Mouse (Mus musculus): Measurements from ENCODE around the gene Olfr1342. TPM values are rescaled to one million over a fixed set of nuclear protein-coding genes. Genes with fewer than 3 reads are reported as not detected.

The Olfr1342 gene
- polyA plus RNA-seq, 1 experiment from 2014 or later: 0.08 TPM

GRCm38 (mm10) chr4:118708086-118708485 is 15.5 kb upstream of the Olfr1342 start:
- H3K27ac ChIP-seq (replicated peaks; ENCODE audit: low read depth, low read length): no peak overlapping the region
- no peak overlapping the region for H3K4me2 ChIP-seq (ENCODE audit: low read depth, severe bottlenecking)
- no peaks in the 10 kb centered on the region for H3K4me1 ChIP-seq (ENCODE audit: control insufficient read depth, insufficient read depth, low read length)
- no peak overlapping the region for H3K4me3 ChIP-seq (ENCODE audit: low read depth, low read length)
- no peak for ATAC-seq (ENCODE audit: insufficient number of reproducible peaks, low FRiP score, low TSS enrichment, low read depth)
- no peaks in the 10 kb centered on the region for H3K9me3 ChIP-seq (ENCODE audit: control insufficient read depth, low read length)
- DNase-seq (ENCODE audit: low spot score): no peak
- no peak overlapping the region for H3K9ac ChIP-seq (ENCODE audit: low read length)
- no peaks in the 10 kb centered on the region for H3K27me3 ChIP-seq (ENCODE audit: control insufficient read depth, insufficient read depth, low read length)
- no peaks in the 10 kb centered on the region for H3K36me3 ChIP-seq (ENCODE audit: control insufficient read depth, insufficient read depth, low read length)
- 83% methylated on average over 5 of the region's 5 CpGs for WGBS

- Histone ChIP-seq H3K4me2 (ENCODE audit: low read depth, severe bottlenecking) (no peak within 1 kb of the TSS), H3K9ac (ENCODE audit: low read length) (no peak within 1 kb of the TSS), H3K4me1 (ENCODE audit: control insufficient read depth, insufficient read depth, low read length) (no peaks in the 10 kb centered on the region), H3K36me3 (ENCODE audit: control insufficient read depth, insufficient read depth, low read length) (no peaks in the 10 kb centered on the region), H3K9me3 (ENCODE audit: control insufficient read depth, low read length) (no peaks in the 10 kb centered on the region), H3K4me3 (ENCODE audit: low read depth, low read length) (no peak within 1 kb of the TSS), H3K27me3 (ENCODE audit: control insufficient read depth, insufficient read depth, low read length) (no peaks in the 10 kb centered on the region), H3K27ac (replicated peaks; ENCODE audit: low read depth, low read length) (no peak within 1 kb of the TSS)
- WGBS: 82% methylated on average over 3 of the region's 3 CpGs
- ATAC-seq (ENCODE audit: insufficient number of reproducible peaks, low FRiP score, low TSS enrichment, low read depth): no peak
- no peak for DNase-seq (ENCODE audit: low spot score)
These were observed 10.7 kb upstream of the Olfr1342 start, which contains the start of gene Olfr1341 for GRCm38 (mm10) chr4:118703223-118703622. Gene Olfr1341 (plus strand): TSS chr4:118703523.

DNA sequence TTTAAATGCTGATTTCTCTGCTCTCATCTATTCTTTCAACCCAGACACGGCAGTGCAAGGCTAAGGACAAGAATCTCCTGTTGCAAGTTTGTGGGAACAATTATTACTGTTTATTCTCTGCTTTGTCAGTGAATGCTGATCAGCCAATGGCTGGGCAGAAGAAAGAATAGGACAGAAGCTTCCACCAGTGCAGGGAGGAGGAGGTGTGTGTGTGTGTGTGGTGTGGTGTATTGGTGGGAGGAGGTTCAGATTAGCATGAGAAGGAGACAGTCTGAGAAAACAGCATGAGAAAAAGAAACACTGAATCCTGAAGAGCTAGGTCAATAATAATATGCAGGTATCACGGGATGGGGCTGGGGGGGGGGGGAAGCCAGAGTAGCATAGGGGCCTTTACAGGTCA is 1.3 kb upstream of the Olfr1342 start:
- Histone ChIP-seq H3K4me2 (ENCODE audit: low read depth, severe bottlenecking) (no peak overlapping the region), H3K4me1 (ENCODE audit: control insufficient read depth, insufficient read depth, low read length) (peaks cover 4% of the 10 kb centered on the region; the same call in 1 of the 2 replicates), H3K27me3 (ENCODE audit: control insufficient read depth, insufficient read depth, low read length) (no peaks in the 10 kb centered on the region), H3K36me3 (ENCODE audit: control insufficient read depth, insufficient read depth, low read length) (no peaks in the 10 kb centered on the region), H3K27ac (replicated peaks; ENCODE audit: low read depth, low read length) (no peak overlapping the region), H3K9me3 (ENCODE audit: control insufficient read depth, low read length) (no peaks in the 10 kb centered on the region), H3K4me3 (ENCODE audit: low read depth, low read length) (no peak overlapping the region), H3K9ac (ENCODE audit: low read length) (no peak overlapping the region)
- DNase-seq (ENCODE audit: low spot score): no peak
- WGBS: 55% methylated on average over 2 of the region's 2 CpGs
- ATAC-seq (ENCODE audit: insufficient number of reproducible peaks, low FRiP score, low TSS enrichment, low read depth): no peak

- Histone ChIP-seq H3K27ac (replicated peaks; ENCODE audit: low read depth, low read length) (no peak overlapping the region), H3K4me2 (ENCODE audit: low read depth, severe bottlenecking) (no peak overlapping the region), H3K9ac (ENCODE audit: low read length) (no peak overlapping the region), H3K9me3 (ENCODE audit: control insufficient read depth, low read length) (no peaks in the 10 kb centered on the region), H3K36me3 (ENCODE audit: control insufficient read depth, insufficient read depth, low read length) (no peaks in the 10 kb centered on the region), H3K4me3 (ENCODE audit: low read depth, low read length) (no peak overlapping the region), H3K4me1 (ENCODE audit: control insufficient read depth, insufficient read depth, low read length) (no peaks in the 10 kb centered on the region), H3K27me3 (ENCODE audit: control insufficient read depth, insufficient read depth, low read length) (no peaks in the 10 kb centered on the region)
- WGBS: 56% methylated on average over 2 of the region's 2 CpGs
- DNase-seq (ENCODE audit: low spot score) (no peak), ATAC-seq (ENCODE audit: insufficient number of reproducible peaks, low FRiP score, low TSS enrichment, low read depth) (no peak)
These were observed 5.5 kb downstream of the Olfr1342 start for GRCm38 (mm10) chr4:118687086-118687485.

DNA sequence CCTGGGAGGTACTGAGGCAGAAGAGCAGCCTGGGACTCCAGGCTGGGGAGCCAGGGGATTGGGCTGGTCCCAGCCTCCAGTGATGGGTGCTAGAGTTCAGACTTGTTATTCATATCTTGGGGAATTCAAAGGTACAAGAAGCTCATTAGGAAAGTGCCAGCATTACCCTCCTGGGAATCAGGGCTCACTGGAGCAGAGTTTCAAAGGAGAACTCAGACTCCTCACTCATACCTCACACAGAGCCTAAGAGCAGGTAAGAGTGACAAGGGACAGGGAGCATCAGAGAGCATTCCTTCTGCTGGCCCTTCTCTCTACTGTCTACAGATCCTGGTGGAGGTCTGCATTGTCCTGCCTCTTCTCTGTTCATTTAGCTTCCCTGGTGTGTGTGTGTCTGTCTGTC is 33.9 kb downstream of the Olfr1342 start, which contains the start of gene Olfr62:
Gene Olfr62, plus strand, starts transcription at position 301 of the 400 bp plus-strand sequence.
- H3K4me3 ChIP-seq (ENCODE audit: low read depth, low read length): no peak within 1 kb of the TSS
- no peak within 1 kb of the TSS for H3K4me2 ChIP-seq (ENCODE audit: low read depth, severe bottlenecking)
- H3K27ac ChIP-seq (replicated peaks; ENCODE audit: low read depth, low read length): no peak within 1 kb of the TSS
- no peaks in the 10 kb centered on the region for H3K9me3 ChIP-seq (ENCODE audit: control insufficient read depth, low read length)
- H3K9ac ChIP-seq (ENCODE audit: low read length): no peak within 1 kb of the TSS
- H3K36me3 ChIP-seq (ENCODE audit: control insufficient read depth, insufficient read depth, low read length): no peaks in the 10 kb centered on the region
- no peaks in the 10 kb centered on the region for H3K27me3 ChIP-seq (ENCODE audit: control insufficient read depth, insufficient read depth, low read length)
- DNase-seq (ENCODE audit: low spot score) (no peak), ATAC-seq (ENCODE audit: insufficient number of reproducible peaks, low FRiP score, low TSS enrichment, low read depth) (no peak)
- no peaks in the 10 kb centered on the region for H3K4me1 ChIP-seq (ENCODE audit: control insufficient read depth, insufficient read depth, low read length)

DNA sequence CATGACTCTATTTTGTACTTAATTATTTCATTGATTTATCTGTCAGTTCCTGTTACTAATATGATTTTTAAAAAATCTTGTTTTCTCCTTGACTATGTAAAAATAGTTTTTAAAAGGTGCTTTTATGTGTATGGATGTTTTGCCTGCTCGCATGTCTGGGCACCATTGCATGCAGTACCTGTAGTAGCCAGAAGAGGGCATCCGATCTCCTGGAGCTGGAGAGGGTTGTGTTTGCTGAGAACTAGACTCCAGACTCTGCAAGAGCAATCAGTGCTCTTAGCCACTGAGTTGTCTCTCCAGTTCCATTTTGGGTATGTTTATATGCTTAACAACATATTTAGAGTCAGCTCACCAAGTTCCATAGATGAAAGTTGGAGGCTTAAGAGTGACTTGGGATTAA is 47.3 kb downstream of the Olfr1342 start:
- WGBS: 20% methylated on average over 2 of the region's 2 CpGs
- no peak overlapping the region for H3K27ac ChIP-seq (replicated peaks; ENCODE audit: low read depth, low read length)

GRCm38 (mm10) chr4:118642346-118643190 is 50.0 kb downstream of the Olfr1342 start:
- H3K4me2 ChIP-seq (ENCODE audit: low read depth, severe bottlenecking): no peak overlapping the region
- ATAC-seq (ENCODE audit: insufficient number of reproducible peaks, low FRiP score, low TSS enrichment, low read depth) (0 out of 2 replicates have a peak, but pooled peaks have one; percentile 17), DNase-seq (ENCODE audit: low spot score) (peak; percentile 26)
- H3K9me3 ChIP-seq (ENCODE audit: control insufficient read depth, low read length): no peaks in the 10 kb centered on the region
- no peaks in the 10 kb centered on the region for H3K36me3 ChIP-seq (ENCODE audit: control insufficient read depth, insufficient read depth, low read length)
- H3K9ac ChIP-seq (ENCODE audit: low read length): no peak overlapping the region
- no peak overlapping the region for H3K4me3 ChIP-seq (ENCODE audit: low read depth, low read length)
- no peaks in the 10 kb centered on the region for H3K27me3 ChIP-seq (ENCODE audit: control insufficient read depth, insufficient read depth, low read length)
- 42% methylated on average over 20 of the region's 20 CpGs for WGBS
- no peak overlapping the region for H3K27ac ChIP-seq (replicated peaks; ENCODE audit: low read depth, low read length)
- no peaks in the 10 kb centered on the region for H3K4me1 ChIP-seq (ENCODE audit: control insufficient read depth, insufficient read depth, low read length)

More for the DNA sequence above, 47.3 kb downstream of the Olfr1342 start:
- Histone ChIP-seq H3K4me1 (ENCODE audit: control insufficient read depth, insufficient read depth, low read length) (no peaks in the 10 kb centered on the region), H3K4me2 (ENCODE audit: low read depth, severe bottlenecking) (no peak overlapping the region), H3K9me3 (ENCODE audit: control insufficient read depth, low read length) (no peaks in the 10 kb centered on the region), H3K27me3 (ENCODE audit: control insufficient read depth, insufficient read depth, low read length) (no peaks in the 10 kb centered on the region), H3K36me3 (ENCODE audit: control insufficient read depth, insufficient read depth, low read length) (no peaks in the 10 kb centered on the region), H3K9ac (ENCODE audit: low read length) (no peak overlapping the region), H3K4me3 (ENCODE audit: low read depth, low read length) (no peak overlapping the region)
- ATAC-seq (ENCODE audit: insufficient number of reproducible peaks, low FRiP score, low TSS enrichment, low read depth) (no peak), DNase-seq (ENCODE audit: low spot score) (peak; percentile 86)
